Mouse (Mus musculus): Measurements from ENCODE around the gene Pdzd3. TPM values are rescaled to one million over a fixed set of nuclear protein-coding genes. Genes with fewer than 3 reads are reported as not detected.

Gene Pdzd3
- polyA plus RNA-seq, 1 experiment from 2014 or later: 0.61 TPM

Other genes starting within 250 kb of the Pdzd3 start
- gene Thy1, start 208.1 kb downstream of the Pdzd3 start, polyA plus RNA-seq (2015; fragmentation: Nextera tagmentation; extraction: Ambion mirVana): 3.2 and 3.7 TPM in 2 replicates
- 9.0 and 10.0 TPM in 2 replicates for gene Usp2, start 184.4 kb downstream of the Pdzd3 start, polyA plus RNA-seq (2015; fragmentation: Nextera tagmentation; extraction: Ambion mirVana)
- gene Mfrp, start 149.7 kb downstream of the Pdzd3 start, polyA plus RNA-seq (2015; fragmentation: Nextera tagmentation; extraction: Ambion mirVana): 0.18 and 0.23 TPM in 2 replicates
- 2.2 and 3.6 TPM in 2 replicates for gene C1qtnf5, start 144.2 kb downstream of the Pdzd3 start, polyA plus RNA-seq (2015; fragmentation: Nextera tagmentation; extraction: Ambion mirVana)
- gene Gm49380, start 138.0 kb downstream of the Pdzd3 start, polyA plus RNA-seq (2015; fragmentation: Nextera tagmentation; extraction: Ambion mirVana): 0.17 and 0.18 TPM in 2 replicates
- 39.9 and 40.1 TPM in 2 replicates for gene Rnf26, start 138.0 kb downstream of the Pdzd3 start, polyA plus RNA-seq (2015; fragmentation: Nextera tagmentation; extraction: Ambion mirVana)
- gene Mcam, start 117.0 kb downstream of the Pdzd3 start, polyA plus RNA-seq (2015; fragmentation: Nextera tagmentation; extraction: Ambion mirVana): 11.3 and 13.1 TPM in 2 replicates
- gene Cbl, start 17.4 kb downstream of the Pdzd3 start, polyA plus RNA-seq (2015; fragmentation: Nextera tagmentation; extraction: Ambion mirVana): 25.7 and 26.4 TPM in 2 replicates
- 0.32 TPM in 1 of 2 replicates, not detected in the other for gene Ccdc153, start 10.8 kb downstream of the Pdzd3 start, polyA plus RNA-seq (2015; fragmentation: Nextera tagmentation; extraction: Ambion mirVana)
- gene Nlrx1, start 17.1 kb upstream of the Pdzd3 start, polyA plus RNA-seq (2015; fragmentation: Nextera tagmentation; extraction: Ambion mirVana): 4.5 and 5.2 TPM in 2 replicates
- gene Abcg4, start 37.1 kb upstream of the Pdzd3 start, polyA plus RNA-seq (2015; fragmentation: Nextera tagmentation; extraction: Ambion mirVana): 14.2 and 15.6 TPM in 2 replicates
- gene Hinfp, start 54.2 kb upstream of the Pdzd3 start, polyA plus RNA-seq (2015; fragmentation: Nextera tagmentation; extraction: Ambion mirVana): 33.4 and 35.4 TPM in 2 replicates
- gene C2cd2l, start 68.8 kb upstream of the Pdzd3 start, polyA plus RNA-seq (2015; fragmentation: Nextera tagmentation; extraction: Ambion mirVana): 21.5 and 24.2 TPM in 2 replicates
- gene Dpagt1, start 74.5 kb upstream of the Pdzd3 start, polyA plus RNA-seq (2015; fragmentation: Nextera tagmentation; extraction: Ambion mirVana): 32.2 and 32.5 TPM in 2 replicates
- 232 and 253 TPM in 2 replicates for gene H2afx, start 83.2 kb upstream of the Pdzd3 start, polyA plus RNA-seq (2015; fragmentation: Nextera tagmentation; extraction: Ambion mirVana)
- 66.3 and 71.2 TPM in 2 replicates for gene Hmbs, start 92.8 kb upstream of the Pdzd3 start, polyA plus RNA-seq (2015; fragmentation: Nextera tagmentation; extraction: Ambion mirVana)
- gene Vps11, start 110.2 kb upstream of the Pdzd3 start, polyA plus RNA-seq (2015; fragmentation: Nextera tagmentation; extraction: Ambion mirVana): 38.4 and 42.3 TPM in 2 replicates
- 21.6 and 22.0 TPM in 2 replicates for gene Hyou1, start 128.0 kb upstream of the Pdzd3 start, polyA plus RNA-seq (2015; fragmentation: Nextera tagmentation; extraction: Ambion mirVana)
- gene Slc37a4, start 145.4 kb upstream of the Pdzd3 start, polyA plus RNA-seq (2015; fragmentation: Nextera tagmentation; extraction: Ambion mirVana): 36.1 and 37.4 TPM in 2 replicates
- 1,070 and 1,143 TPM in 2 replicates for gene Rps25, start 155.7 kb upstream of the Pdzd3 start, polyA plus RNA-seq (2015; fragmentation: Nextera tagmentation; extraction: Ambion mirVana)
- gene Trappc4, start 156.1 kb upstream of the Pdzd3 start, polyA plus RNA-seq (2015; fragmentation: Nextera tagmentation; extraction: Ambion mirVana): 320 and 321 TPM in 2 replicates
- gene Ccdc84, start 167.1 kb upstream of the Pdzd3 start, polyA plus RNA-seq (2015; fragmentation: Nextera tagmentation; extraction: Ambion mirVana): 34.6 and 35.1 TPM in 2 replicates
- not detected in 2 replicates for gene Foxr1, start 189.7 kb upstream of the Pdzd3 start, polyA plus RNA-seq (2015; fragmentation: Nextera tagmentation; extraction: Ambion mirVana)
- not detected in 2 replicates for gene Upk2, start 203.5 kb upstream of the Pdzd3 start, polyA plus RNA-seq (2015; fragmentation: Nextera tagmentation; extraction: Ambion mirVana)
- gene Bcl9l, start 231.4 kb upstream of the Pdzd3 start, polyA plus RNA-seq (2015; fragmentation: Nextera tagmentation; extraction: Ambion mirVana): 13.6 and 14.4 TPM in 2 replicates

Measured in forebrain, embryonic 15.5 days (tissue).